Mouse (Mus musculus) heart, embryonic 15.5 days (tissue): ENCODE measurements around the gene Bloc1s5. TPM values are rescaled to one million over a fixed set of nuclear protein-coding genes. Genes with fewer than 3 reads are reported as not detected.
A peak's percentile ranks its signal among the peaks of the same experiment; 100 is the strongest.

Experiments used
- ATAC-seq: fragments of 200-750 bp; cut with Nextera tagmentation; replicated peaks from 2 replicates; pipeline ENCODE4 v1.8.0; 2017; ENCODE audit warnings: low read depth, moderate TSS enrichment; ENCODE audit not compliant: insufficient number of reproducible peaks, insufficient read depth, low FRiP score
- H3K27ac ChIP-seq: fragments of 300-500 bp; sonication (generic); 2 replicates; pipeline ENCODE4 v1.5.1; 2015; ENCODE audit warnings: mild to moderate bottlenecking, inconsistent platforms
- H3K27me3 ChIP-seq: fragments of 300-500 bp; sonication (generic); 2 replicates; pipeline ENCODE4 v1.6.1; 2015; ENCODE audit warnings: inconsistent platforms
- H3K36me3 ChIP-seq: fragments of 300-500 bp; sonication (generic); 2 replicates; pipeline ENCODE4 v1.6.1; 2015; ENCODE audit warnings: mild to moderate bottlenecking, inconsistent platforms
- H3K4me1 ChIP-seq: fragments of 300-500 bp; sonication (generic); replicated peaks from 2 replicates; pipeline ENCODE4 v1.6.1; 2015; ENCODE audit warnings: inconsistent platforms
- H3K4me2 ChIP-seq: fragments of 300-500 bp; sonication (generic); 2 replicates; pipeline ENCODE4 v1.6.1; 2015; ENCODE audit warnings: inconsistent platforms, mild to moderate bottlenecking, moderate library complexity
- H3K4me3 ChIP-seq: fragments of 300-500 bp; sonication (generic); 2 replicates; pipeline ENCODE4 v1.5.1; 2015; ENCODE audit warnings: mild to moderate bottlenecking, inconsistent platforms
- H3K9ac ChIP-seq: fragments of 300-500 bp; sonication (generic); 2 replicates; pipeline ENCODE4 v1.6.1; 2015; ENCODE audit warnings: mild to moderate bottlenecking, inconsistent platforms
- H3K9me3 ChIP-seq: fragments of 300-500 bp; sonication (generic); replicated peaks from 2 replicates; pipeline ENCODE4 v1.6.1; 2016; ENCODE audit warnings: inconsistent platforms
- WGBS: fragments of 180-500 bp; shearing (Covaris S2); methylation state at CpG from one replicate; pipeline ENCODE4 v1.1.7; 2015; ENCODE audit warnings: mixed read lengths; 5-methylcytosine and 5-hydroxymethylcytosine counted together
- polyA plus RNA-seq: library from polyadenylated mRNA; unstranded; fragments of >200 nt; fragmentation: Nextera tagmentation; extraction: Ambion mirVana; gene quantifications from 2 replicates; pipeline ENCODE4 v1.2.1, GENCODE M21; 2015

The Bloc1s5 gene
- polyA plus RNA-seq, 1 experiment from 2014 or later: 17.3 TPM

DNA sequence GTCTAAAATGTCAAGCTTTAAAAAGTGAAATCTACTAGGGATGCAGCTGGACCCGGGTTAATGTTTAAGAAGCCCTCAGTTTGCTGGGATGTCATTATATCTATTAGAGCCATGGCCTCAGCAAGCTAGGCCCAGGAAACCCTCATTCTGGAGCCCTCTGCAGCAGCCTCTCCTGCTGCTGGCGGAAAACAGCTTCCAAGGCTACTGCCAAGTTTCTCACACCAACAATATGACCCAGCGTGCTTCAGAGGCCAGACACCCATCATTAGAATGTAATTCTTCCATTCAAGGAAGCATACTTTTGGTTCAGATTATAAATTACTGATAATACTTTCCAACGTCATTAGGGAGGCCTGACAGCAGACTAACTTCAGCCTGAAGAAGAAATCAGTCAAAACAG lies 18.0 kb downstream of the Bloc1s5 start:
- no peak for ATAC-seq
- H3K9ac ChIP-seq: no peak overlapping the region
- H3K36me3 ChIP-seq: peaks cover 7% of the 10 kb centered on the region; the same call in 1 of the 2 replicates
- H3K4me2 ChIP-seq: no peak overlapping the region
- WGBS: 54% methylated on average over 4 of the region's 4 CpGs
- H3K9me3 ChIP-seq: no peaks in the 10 kb centered on the region
- peaks cover 7% of the 10 kb centered on the region; the same call in 1 of the 2 replicates for H3K4me1 ChIP-seq
- H3K27me3 ChIP-seq: no peaks in the 10 kb centered on the region
- no peak overlapping the region for H3K4me3 ChIP-seq
- peak overlapping the region; percentile 42; the same call in 1 of the 2 replicates for H3K27ac ChIP-seq

DNA sequence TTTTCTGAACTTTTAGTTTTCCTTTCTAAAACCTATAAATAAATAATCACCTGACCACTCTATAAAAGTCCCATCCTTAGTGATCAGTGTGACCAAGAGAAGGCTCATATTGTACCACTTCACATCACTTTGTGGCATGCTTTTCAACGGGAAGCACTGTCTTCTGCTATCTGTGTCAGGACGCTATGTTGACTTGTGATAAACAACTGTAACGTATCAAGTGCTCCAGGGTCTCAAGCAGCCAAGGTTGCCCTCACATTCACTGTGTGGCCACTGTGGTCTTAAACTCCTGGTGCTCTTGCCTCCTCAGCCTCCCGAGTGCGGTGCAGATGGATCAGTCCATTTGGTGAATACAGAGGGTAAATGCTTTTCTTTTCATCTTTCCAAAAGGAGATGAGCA lies 19.3 kb downstream of the Bloc1s5 start:
- H3K9ac ChIP-seq: no peak overlapping the region
- no peaks in the 10 kb centered on the region for H3K27me3 ChIP-seq
- no peak overlapping the region for H3K4me3 ChIP-seq
- peaks cover 8% of the 10 kb centered on the region; the same call in 1 of the 2 replicates for H3K36me3 ChIP-seq
- H3K27ac ChIP-seq: no peak overlapping the region
- H3K4me2 ChIP-seq: no peak overlapping the region
- no peaks in the 10 kb centered on the region for H3K9me3 ChIP-seq
- ATAC-seq: no peak
- H3K4me1 ChIP-seq: peaks cover 9% of the 10 kb centered on the region; the same call in 1 of the 2 replicates
- 57% methylated on average over 5 of the region's 5 CpGs for WGBS

DNA sequence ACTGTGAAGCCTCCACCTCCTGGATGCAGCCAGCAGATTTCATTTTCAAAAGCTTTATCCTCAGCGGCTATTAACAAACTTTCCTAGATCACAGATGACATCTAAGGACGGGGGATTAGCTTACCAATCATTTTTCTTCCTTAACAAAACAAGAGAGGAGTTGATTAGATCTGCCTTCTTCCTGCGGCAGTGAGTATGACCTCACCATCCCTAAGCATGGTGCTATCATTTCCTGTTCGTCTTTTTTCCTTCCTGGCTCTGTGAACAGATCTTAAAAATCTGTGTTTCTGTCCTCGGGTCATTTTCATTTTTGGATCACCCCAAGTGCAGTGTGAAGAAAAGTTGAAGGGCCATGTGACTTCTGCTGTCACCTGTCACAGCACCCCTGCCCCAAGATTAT lies 20.6 kb downstream of the Bloc1s5 start:
- Histone ChIP-seq H3K27me3 (no peaks in the 10 kb centered on the region), H3K4me3 (no peak overlapping the region), H3K4me2 (no peak overlapping the region), H3K27ac (peak overlapping the region; percentile 30; the same call in 1 of the 2 replicates), H3K9ac (no peak overlapping the region), H3K4me1 (peaks cover 16% of the 10 kb centered on the region), H3K9me3 (no peaks in the 10 kb centered on the region), H3K36me3 (peaks cover 8% of the 10 kb centered on the region; the same call in 1 of the 2 replicates)
- ATAC-seq: no peak
- 40% methylated on average over 5 of the region's 5 CpGs for WGBS

DNA sequence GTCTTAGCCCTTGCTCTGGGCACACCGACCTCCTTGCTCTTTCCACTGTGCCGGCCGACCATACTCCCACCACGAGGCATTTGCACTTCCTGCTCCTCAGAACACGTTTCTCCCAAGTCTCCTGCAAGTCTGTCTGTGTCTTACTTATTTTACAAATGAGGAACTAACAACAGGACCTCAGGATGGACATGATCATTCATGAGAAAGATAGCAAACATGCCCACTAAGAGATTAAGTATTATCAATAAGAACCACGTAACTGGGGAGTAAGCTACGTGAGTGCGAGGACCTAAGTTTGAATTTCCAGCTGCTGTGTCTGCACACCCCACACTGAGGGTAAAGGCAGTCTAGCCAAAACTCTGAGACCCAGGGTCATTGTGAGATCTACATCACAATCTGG lies 21.3 kb downstream of the Bloc1s5 start:
- Histone ChIP-seq H3K4me2 (no peak overlapping the region), H3K36me3 (peaks cover 8% of the 10 kb centered on the region; the same call in 1 of the 2 replicates), H3K27ac (peak overlapping the region; percentile 30; the same call in 1 of the 2 replicates), H3K9me3 (no peaks in the 10 kb centered on the region), H3K4me3 (no peak overlapping the region), H3K27me3 (no peaks in the 10 kb centered on the region), H3K9ac (no peak overlapping the region), H3K4me1 (peaks cover 16% of the 10 kb centered on the region)
- WGBS: 68% methylated on average over 8 of the region's 8 CpGs
- no peak for ATAC-seq

DNA sequence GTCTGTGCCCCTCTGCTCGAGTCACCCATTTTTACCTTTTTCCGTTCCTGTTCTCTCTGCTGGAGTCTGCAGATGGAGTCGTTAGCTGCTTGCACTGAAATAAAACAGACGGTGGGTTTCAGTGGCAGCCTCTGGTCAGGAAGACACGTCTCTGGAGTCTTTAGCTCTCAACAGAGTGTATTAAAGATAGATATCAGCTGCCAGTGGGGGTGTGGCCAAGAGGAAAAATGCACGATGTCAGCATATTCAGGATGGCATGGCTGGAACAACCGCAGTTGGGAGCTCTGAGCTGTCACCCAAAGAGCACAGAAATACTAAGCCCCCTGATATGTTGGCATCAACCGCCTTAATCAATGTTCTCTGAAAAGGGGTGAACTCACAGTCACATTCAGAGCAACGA lies 22.3 kb downstream of the Bloc1s5 start:
- Histone ChIP-seq H3K9ac (no peak overlapping the region), H3K27ac (no peak overlapping the region), H3K27me3 (no peaks in the 10 kb centered on the region), H3K4me3 (no peak overlapping the region), H3K36me3 (peaks cover 8% of the 10 kb centered on the region; the same call in 1 of the 2 replicates), H3K9me3 (no peaks in the 10 kb centered on the region), H3K4me1 (peaks cover 16% of the 10 kb centered on the region), H3K4me2 (no peak overlapping the region)
- ATAC-seq: no peak
- 81% methylated on average over 9 of the region's 9 CpGs for WGBS

DNA sequence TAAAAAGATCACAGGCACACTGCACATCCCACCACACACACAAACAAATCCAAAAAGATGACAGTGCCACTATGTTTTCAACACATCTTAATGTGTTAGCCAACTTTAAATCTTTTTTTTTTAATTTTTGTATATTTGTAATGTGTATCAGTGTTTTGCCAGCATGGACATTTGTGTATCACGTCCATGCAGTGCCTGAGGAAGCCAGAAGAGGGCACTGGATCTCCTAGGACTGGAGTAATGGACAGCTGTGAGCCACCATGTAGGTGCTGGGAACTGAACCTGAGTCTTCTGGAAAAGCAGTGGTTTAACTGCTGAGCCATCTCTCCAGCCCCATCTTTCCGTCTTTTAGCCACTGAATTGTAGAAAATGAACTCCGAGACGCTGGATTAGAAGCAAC lies 22.7 kb downstream of the Bloc1s5 start:
- 92% methylated on average over 4 of the region's 4 CpGs for WGBS
- no peak for ATAC-seq
- H3K4me3 ChIP-seq: no peak overlapping the region
- H3K9ac ChIP-seq: no peak overlapping the region
- no peak overlapping the region for H3K27ac ChIP-seq
- H3K36me3 ChIP-seq: peaks cover 8% of the 10 kb centered on the region; the same call in 1 of the 2 replicates
- peaks cover 14% of the 10 kb centered on the region for H3K4me1 ChIP-seq
- no peak overlapping the region for H3K4me2 ChIP-seq
- no peaks in the 10 kb centered on the region for H3K9me3 ChIP-seq
- no peaks in the 10 kb centered on the region for H3K27me3 ChIP-seq

DNA sequence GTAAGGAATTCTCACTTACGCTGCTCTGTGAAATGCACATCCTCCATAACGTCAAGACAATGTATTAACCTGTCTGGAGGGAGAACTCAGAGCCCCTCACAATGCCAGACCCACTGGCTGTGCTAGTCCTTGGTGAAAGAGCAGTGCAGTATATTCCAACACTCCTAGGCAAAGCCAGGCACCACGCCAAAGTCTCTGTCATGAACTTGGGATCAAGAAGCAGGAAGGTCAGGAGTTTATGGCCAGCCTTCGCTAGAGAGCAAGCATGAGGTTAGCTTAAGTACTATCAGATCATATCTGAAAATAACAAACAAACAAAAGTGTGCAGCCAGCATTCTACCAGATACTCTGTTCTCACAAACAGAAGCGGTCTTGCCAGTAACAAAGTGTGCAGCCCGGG lies 24.6 kb downstream of the Bloc1s5 start:
- H3K9ac ChIP-seq: no peak overlapping the region
- no peak overlapping the region for H3K27ac ChIP-seq
- H3K4me1 ChIP-seq: peaks cover 9% of the 10 kb centered on the region
- no peak overlapping the region for H3K4me3 ChIP-seq
- WGBS: 51% methylated on average over 6 of the region's 6 CpGs
- no peaks in the 10 kb centered on the region for H3K9me3 ChIP-seq
- H3K4me2 ChIP-seq: no peak overlapping the region
- ATAC-seq: no peak
- H3K36me3 ChIP-seq: peaks cover 8% of the 10 kb centered on the region; the same call in 1 of the 2 replicates
- no peaks in the 10 kb centered on the region for H3K27me3 ChIP-seq

DNA sequence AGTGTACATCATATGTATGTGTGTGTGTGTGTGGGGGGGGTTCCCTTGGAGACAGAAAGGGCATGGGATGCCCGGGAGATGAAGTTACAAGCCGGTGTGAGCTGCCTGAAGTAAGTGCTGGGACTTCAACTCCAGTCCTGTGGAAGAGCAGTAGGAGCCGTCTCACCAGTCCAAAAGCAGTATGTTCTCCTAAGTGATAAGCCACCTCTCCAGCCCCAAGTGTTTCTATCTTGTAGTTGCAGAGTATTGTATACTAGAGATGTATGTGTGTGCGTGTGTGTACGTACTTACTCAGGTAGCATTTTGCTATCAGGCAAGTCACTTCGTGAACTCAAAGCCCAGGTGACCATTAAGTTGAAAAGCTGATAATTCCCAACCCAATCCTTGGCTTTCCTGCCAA lies 27.8 kb downstream of the Bloc1s5 start:
- no peak for ATAC-seq
- H3K36me3 ChIP-seq: peaks cover 3% of the 10 kb centered on the region; the same call in 1 of the 2 replicates
- H3K4me3 ChIP-seq: no peak overlapping the region
- no peak overlapping the region for H3K9ac ChIP-seq
- no peaks in the 10 kb centered on the region for H3K9me3 ChIP-seq
- no peak overlapping the region for H3K27ac ChIP-seq
- H3K27me3 ChIP-seq: no peaks in the 10 kb centered on the region
- H3K4me1 ChIP-seq: peaks cover 20% of the 10 kb centered on the region
- 76% methylated on average over 6 of the region's 6 CpGs for WGBS
- no peak overlapping the region for H3K4me2 ChIP-seq

DNA sequence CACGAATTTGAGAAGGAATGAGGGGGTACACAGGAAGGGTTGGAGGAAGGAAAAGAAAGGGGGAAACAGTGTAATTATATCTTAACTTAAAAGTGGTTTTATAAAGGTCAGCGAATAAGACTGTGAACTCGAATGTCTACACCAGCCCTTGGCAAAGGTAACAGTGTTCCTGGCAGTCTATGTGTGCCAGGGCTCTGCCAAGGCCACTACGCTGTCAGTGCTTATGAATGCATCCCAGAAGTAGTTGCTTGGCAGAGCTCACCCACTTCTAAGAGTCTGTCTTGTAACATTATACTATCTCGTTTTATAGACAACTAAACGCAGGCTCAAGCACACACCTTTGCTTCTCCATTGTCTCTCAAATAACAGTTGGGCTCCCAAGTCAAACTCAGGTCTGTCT lies 29.6 kb downstream of the Bloc1s5 start:
- no peak overlapping the region for H3K4me2 ChIP-seq
- ATAC-seq: no peak
- WGBS: 72% methylated on average over 6 of the region's 6 CpGs
- H3K4me3 ChIP-seq: no peak overlapping the region
- H3K27ac ChIP-seq: no peak overlapping the region
- no peaks in the 10 kb centered on the region for H3K27me3 ChIP-seq
- peaks cover 17% of the 10 kb centered on the region for H3K4me1 ChIP-seq
- no peaks in the 10 kb centered on the region for H3K9me3 ChIP-seq
- no peak overlapping the region for H3K9ac ChIP-seq
- no peaks in the 10 kb centered on the region for H3K36me3 ChIP-seq

DNA sequence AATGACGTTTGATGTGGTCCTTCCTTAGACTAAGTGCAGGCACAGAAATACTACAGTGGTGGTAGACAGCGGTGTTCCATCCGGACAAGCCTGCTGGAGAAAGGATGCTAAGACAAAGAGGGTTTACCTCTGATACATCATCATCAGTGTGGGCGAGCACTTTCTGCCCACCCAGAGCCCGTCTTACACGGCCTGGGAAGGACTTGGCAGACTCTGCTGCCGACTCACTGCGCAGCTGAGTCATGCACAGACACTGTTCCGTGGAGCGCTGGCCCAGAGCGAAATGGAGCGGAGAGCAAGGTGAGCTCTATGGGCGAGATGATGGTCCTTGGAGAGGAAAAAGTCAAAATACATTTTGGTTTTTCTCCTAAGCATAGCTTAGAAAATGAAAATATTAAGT lies 31.9 kb downstream of the Bloc1s5 start:
- 74% methylated on average over 13 of the region's 13 CpGs for WGBS
- Histone ChIP-seq H3K27me3 (no peaks in the 10 kb centered on the region), H3K4me2 (peak overlapping the region; percentile 31; the same call in 1 of the 2 replicates), H3K9ac (no peak overlapping the region), H3K27ac (peak overlapping the region; percentile 36), H3K36me3 (no peaks in the 10 kb centered on the region), H3K4me1 (peaks cover 14% of the 10 kb centered on the region), H3K9me3 (no peaks in the 10 kb centered on the region), H3K4me3 (no peak overlapping the region)
- ATAC-seq: no peak

DNA sequence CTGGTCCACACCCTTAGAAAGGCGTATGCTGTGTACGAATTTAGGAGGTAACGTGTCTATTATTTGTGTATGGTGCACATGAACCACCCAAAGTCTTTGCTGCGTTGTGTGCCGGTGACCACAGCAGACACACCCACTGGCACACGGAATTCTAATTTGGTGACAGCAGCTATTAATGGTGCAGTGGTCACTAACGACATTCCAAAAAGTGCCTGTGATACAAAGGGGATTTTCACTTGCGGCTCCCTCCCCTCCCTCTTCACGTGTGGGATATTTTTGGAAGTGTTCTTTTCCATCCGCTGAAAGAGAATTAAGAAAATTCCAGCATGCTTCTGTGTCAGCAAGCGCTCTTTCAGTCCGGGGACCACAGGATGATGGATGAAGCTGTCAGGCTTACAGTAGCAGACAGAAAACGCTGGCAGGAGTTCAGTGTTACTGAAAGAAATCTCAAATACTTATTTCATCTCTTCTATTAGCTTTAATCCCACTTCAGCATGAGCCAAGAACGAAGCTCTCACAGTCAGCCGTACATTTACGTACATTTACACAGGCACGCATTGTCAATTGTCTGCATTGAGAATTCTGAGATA lies 32.6 kb downstream of the Bloc1s5 start:
- no peak overlapping the region for H3K4me3 ChIP-seq
- peaks cover 14% of the 10 kb centered on the region for H3K4me1 ChIP-seq
- peak overlapping the region; percentile 31 for H3K4me2 ChIP-seq
- H3K27me3 ChIP-seq: no peaks in the 10 kb centered on the region
- H3K9me3 ChIP-seq: no peaks in the 10 kb centered on the region
- H3K36me3 ChIP-seq: no peaks in the 10 kb centered on the region
- ATAC-seq: peak; percentile 68; the same call in 1 of the 2 replicates
- 34% methylated on average over 17 of the region's 17 CpGs for WGBS
- H3K9ac ChIP-seq: no peak overlapping the region
- peak overlapping the region; percentile 36 for H3K27ac ChIP-seq

DNA sequence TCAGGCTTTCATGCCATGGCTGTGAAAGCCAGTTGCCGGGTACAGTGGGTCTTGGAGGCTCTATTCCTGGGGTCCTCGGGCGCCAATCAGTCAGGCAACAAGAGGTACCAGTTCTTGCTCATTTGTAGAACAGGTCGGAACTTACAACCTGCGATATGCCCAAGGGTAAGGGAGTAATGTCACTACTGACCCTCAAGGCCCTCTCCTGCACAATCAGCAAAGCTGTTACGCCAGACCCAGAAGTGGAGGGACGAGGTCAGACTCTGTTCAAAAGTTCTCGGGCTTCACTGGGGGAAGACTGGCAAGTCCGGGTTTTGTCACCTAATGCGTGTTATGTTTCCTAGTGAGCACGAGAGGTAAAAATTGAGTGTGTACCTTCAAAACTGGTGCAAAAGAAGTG lies 34.1 kb downstream of the Bloc1s5 start:
- Histone ChIP-seq H3K4me1 (peaks cover 14% of the 10 kb centered on the region), H3K36me3 (no peaks in the 10 kb centered on the region), H3K4me3 (no peak overlapping the region), H3K27me3 (no peaks in the 10 kb centered on the region), H3K9me3 (no peaks in the 10 kb centered on the region), H3K4me2 (no peak overlapping the region), H3K27ac (no peak overlapping the region), H3K9ac (no peak overlapping the region)
- 82% methylated on average over 11 of the region's 11 CpGs for WGBS
- ATAC-seq: no peak
